Mouse (Mus musculus): ENCODE data around the gene Lyzl6.
"Not testable (repeated sequence)": the region's sequence is repeated elsewhere in the genome, so short reads cannot be mapped to it uniquely, and the experiment has no call there.

The Lyzl6 gene

DNA sequence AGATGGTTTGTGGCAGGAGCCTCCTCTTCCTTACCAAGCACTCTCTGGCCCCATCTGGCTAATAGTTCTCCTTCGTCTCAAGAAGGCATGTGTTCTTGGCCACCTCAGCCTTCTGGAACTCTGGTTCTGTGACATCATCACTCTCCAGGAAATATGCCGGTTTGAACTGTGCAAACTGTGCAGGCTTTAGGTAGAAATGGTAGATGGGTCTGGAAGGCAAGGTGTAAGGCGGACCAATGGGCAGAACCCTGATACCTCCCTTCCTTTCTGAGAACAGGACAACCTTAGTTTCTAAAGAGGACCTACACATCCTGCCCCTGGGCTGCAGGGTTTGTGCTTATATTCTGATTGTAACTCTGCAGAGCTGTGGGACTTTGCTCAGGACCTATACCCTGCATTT is at the start of gene Lyzl6:
Gene Lyzl6, minus strand, starts transcription at position 101 of the 400 bp plus-strand sequence.
- in situ Hi-C loops (cut with MboI, MseI) = no loop called here

DNA sequence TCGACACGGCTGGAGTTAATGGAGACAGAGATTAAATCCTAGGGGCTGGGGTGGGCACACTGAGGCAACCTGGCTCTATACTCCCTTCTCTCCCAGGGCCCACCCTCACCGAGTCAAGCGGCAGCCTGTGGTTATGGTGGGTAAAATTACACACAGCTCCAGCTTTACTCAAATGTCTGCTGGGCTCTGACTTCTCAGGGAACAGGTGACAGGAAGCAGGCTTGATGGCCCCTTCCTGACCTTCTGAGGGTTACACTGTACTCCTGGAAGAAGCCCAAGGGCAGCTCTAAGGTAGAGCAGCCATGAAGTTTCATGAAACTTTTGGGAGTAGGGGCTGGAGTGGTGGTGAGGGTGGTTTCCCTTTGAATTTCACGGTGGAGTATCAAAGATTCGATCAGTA is 48.0 kb upstream of the Lyzl6 start:
- in situ Hi-C loops (cut with MboI, MseI) = no loop called here

- in situ Hi-C loops (cut with MboI, MseI) = no loop called here
Measured at GRCm38 (mm10) chr11:103685261-103685736, 46.6 kb upstream of the Lyzl6 start.

GRCm38 (mm10) chr11:103683667-103684334 is 45.1 kb upstream of the Lyzl6 start:
- in situ Hi-C loops (cut with MboI, MseI) = no loop called here

DNA sequence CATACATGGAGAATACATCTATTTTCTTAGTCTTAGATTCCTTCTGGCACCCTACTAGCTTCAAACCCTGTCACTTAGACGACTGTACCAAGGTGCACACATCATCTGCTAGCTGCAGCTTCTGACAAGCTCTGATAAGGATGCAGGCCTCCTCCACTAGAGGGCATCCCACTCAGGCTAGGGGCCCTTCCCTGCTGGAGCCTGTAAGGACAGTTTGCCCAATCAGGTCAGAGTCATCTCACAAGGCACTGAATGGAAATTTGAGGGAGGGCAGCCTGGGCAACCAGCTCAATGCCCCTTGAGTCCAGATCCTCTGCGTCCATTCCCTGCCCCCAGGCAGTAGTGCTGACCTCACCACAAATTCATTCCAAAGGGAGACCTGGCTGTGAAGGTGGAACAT is 38.4 kb upstream of the Lyzl6 start:
- in situ Hi-C loops (cut with MboI, MseI) = not testable (repeated sequence)

DNA sequence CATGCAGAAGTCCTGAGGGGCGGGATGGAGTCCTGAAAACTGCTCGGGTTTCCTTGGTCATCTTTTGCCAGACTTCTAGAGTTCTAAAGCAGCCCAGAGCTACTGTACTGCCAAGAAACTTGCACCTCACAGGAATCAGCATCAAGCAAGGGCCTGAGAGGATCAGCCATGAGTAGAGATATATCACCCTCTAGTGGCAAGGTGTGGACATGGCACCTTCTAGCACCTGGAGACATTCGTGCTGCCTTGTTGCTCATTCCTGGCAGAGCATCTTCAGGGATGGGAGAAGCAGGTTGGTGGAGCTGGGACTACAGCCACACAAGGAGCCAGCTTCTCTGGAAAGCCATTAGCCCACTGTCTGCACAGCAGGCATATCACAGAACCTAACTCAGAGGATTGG is 36.9 kb upstream of the Lyzl6 start:
- in situ Hi-C loops (cut with MboI, MseI) = no loop called here

DNA sequence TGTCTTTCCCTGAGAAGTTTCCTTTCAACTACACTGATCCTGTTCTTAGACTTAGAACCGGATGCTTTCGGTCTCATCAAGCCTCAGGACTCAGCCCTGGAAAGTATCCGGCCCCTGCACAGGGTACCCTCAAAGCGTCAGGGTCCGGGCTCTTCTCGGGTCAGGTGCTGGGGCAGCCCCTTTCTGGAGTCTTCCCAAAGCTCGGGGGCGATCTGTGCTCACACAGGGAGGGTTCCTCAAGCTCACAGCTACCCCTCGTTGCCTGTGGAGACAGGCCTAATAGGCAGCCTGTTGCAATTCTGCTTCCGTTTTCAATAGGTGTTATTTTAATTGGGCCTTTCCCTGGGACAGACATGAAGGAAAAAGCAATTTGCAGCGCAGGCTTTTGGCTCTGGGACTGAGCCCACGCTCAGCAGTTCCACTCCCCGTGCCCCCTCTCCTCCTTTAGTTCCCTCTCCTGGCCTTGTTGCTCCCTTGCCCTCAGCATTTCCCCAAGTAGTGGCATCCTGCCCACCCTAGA is 28.3 kb upstream of the Lyzl6 start:
- in situ Hi-C loops (cut with MboI, MseI) = no loop called here

DNA sequence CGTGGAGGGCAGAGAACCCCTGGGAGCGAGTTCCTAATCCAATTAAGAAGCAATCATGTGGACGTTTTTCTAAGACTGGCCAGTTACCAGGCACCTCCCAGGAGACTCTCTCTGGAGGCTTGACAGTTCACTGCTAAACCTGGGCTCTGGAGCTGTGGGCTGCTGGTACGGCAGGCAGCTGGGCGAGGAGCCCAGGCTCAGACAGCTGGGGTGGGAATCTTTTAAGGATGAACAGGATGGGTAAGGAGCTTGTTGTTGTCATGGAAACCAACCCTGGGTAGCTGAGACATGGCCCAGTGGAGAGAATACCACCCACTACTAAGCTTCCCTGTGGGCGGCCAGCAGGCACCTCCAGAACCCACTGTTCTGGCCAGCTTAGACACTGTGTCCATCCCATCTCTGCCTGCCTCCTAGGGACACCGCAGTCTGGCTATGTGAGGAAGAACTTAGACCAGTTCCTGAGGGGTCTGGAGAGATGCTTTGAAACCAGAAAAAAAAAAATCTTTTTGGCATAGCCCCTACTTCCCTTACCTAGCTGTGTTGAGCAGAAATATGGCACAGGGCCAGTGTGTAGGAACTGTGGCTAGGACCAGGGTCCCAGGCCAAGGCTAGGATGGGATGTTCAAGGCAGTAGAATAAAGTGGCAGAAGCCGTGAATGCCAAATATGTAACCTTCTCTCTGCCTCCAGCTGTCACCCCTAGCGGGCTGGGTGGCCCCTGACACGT is 27.7 kb upstream of the Lyzl6 start:
- in situ Hi-C loops (cut with MboI, MseI) = no loop called here

DNA sequence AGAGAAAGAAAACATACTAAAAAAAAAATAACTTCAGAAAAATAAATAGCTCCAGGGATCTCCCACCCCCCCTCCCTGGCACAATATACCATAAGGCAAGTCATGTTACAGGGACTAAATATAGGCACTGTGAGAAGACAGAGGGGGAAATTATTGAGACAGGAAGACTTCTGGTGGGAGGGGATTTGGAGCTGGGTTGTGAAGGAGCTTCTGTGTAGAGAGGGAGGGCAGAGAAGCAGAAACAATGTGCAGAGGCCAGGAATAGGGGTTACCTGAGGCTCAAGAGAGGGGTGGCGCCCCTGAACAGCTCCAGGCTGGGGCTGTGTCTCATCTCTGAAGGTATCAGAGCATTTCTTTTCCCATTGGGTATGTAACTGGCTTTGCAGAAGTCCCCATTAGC is 27.0 kb upstream of the Lyzl6 start:
- in situ Hi-C loops (cut with MboI, MseI) = no loop called here

DNA sequence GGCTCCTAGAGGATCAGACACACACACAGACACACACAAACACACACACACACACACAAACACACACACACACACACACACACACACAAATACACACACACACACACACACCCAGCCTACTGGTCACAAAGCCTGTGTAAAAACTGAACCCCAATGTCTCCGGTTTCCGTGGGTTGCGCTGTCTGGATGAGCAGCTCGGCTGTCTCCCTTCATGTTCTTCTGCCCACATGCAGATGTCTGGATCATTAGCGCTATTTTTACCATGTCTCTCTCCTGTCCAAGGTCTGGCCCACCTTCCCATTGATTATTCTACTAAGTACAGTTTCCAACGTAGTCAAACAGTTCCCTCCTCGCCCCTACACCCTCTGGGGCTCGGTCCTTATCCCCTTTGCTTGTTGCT is 24.4 kb upstream of the Lyzl6 start:
- in situ Hi-C loops (cut with MboI, MseI) = no loop called here

- in situ Hi-C loops (cut with MboI, MseI) = no loop called here
Measured at GRCm38 (mm10) chr11:103662546-103662945, 23.9 kb upstream of the Lyzl6 start.

- in situ Hi-C loops (cut with MboI, MseI) = no loop called here
Measured at GRCm38 (mm10) chr11:103661863-103662262, 23.2 kb upstream of the Lyzl6 start.

- in situ Hi-C loops (cut with MboI, MseI) = no loop called here
Measured at GRCm38 (mm10) chr11:103658189-103658588, 19.5 kb upstream of the Lyzl6 start.

GRCm38 (mm10) chr11:103656520-103656919 is 17.8 kb upstream of the Lyzl6 start:
- in situ Hi-C loops (cut with MboI, MseI) = no loop called here

- in situ Hi-C loops (cut with MboI, MseI) = no loop called here
Measured at GRCm38 (mm10) chr11:103653359-103653965, 14.8 kb upstream of the Lyzl6 start.

GRCm38 (mm10) chr11:103651426-103651825 is 12.7 kb upstream of the Lyzl6 start:
- in situ Hi-C loops (cut with MboI, MseI) = no loop called here

GRCm38 (mm10) chr11:103649983-103650493 is 11.3 kb upstream of the Lyzl6 start:
- in situ Hi-C loops (cut with MboI, MseI) = no loop called here

GRCm38 (mm10) chr11:103649301-103649982 is 10.8 kb upstream of the Lyzl6 start, which contains the start of gene Rprml:
Gene Rprml (plus strand): TSS chr11:103649570.
- in situ Hi-C loops (cut with MboI, MseI) = no loop called here

DNA sequence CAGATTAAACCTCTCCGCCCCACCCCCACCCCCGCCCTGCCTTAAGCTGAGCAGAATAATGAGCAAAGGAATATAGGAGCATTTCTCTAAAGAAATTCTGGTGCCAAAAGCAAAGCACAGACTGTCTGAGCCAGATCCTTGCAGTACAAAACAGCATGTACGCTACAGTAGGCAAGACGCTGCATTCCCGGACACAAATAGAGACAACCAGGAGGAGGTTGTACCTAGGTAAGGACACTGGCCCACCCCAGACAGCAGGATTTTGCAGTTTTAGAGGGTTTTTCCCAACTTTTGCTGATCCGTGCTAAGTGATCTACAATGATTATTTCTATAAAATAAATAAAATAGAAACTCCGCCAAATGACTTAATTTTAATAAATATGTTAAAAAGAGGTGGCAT is 10.0 kb upstream of the Lyzl6 start:
- in situ Hi-C loops (cut with MboI, MseI) = no loop called here

DNA sequence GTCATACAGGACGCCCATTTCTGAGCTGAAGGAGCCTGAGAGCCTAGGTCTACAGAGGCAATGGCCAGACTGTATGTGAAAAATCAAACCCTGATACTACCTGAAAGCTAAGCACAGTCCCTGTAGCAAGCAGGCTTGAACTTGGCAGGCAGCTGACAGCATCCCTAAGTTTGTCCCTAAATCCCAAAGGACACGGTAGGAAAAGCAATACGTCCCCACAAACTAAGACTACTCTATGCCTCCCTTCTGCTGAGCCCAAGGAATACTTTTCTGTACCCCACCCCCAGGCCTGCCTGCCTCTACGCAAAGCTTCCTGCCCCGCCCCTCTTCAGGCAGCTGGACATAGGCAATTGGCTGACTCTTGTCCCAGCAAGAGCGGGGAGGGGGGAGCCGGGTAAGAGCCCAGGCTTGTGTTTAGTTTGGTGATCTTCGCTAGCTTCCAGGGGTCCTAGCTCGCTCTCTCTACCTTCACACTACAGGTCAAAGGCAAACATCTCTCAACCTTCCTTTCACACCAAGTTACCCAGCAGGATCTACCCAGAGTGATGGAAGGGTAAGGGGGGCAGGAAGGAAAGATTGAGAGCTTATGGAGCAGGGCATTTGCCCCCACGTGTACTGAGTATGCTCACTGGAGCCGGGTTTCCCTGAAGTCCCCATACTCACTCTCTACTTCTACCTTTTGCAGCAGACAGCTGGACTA is 9.4 kb upstream of the Lyzl6 start:
- in situ Hi-C loops (cut with MboI, MseI) = no loop called here

DNA sequence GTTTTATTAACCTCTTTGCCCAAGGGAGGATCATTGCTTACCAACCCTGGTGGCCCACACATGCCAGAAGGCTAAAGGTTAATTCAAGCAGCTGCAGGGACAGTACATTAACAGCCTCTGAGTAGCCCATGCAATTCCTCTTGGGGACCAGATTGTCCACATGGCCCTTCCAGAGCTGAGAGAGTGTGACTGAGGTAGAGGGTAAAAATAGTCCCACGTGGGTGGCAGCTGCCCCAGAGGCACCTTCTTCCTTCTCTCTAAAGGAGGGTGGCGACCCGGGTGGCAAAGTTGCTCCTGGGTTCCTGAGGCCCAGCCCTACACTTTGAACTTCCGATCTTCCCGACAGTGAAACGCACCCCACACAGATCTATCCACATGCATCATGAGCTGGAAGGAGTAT is 7.6 kb upstream of the Lyzl6 start:
- in situ Hi-C loops (cut with MboI, MseI) = no loop called here
